Mouse (Mus musculus) lung, postnatal 0 days (tissue): ENCODE measurements around the gene Tfap2d. TPM values are rescaled to one million over a fixed set of nuclear protein-coding genes. Genes with fewer than 3 reads are reported as not detected.

Experiments
- ATAC-seq: fragments of 200-750 bp; cut with Nextera tagmentation; 2 replicates; pipeline ENCODE4 v1.8.0; 2017; ENCODE audit warnings: moderate library complexity
- DNase-seq: peaks from one replicate; pipeline ENCODE4 v3.0.0-alpha.2; 2016; ENCODE audit warnings: low spot score
- H3K27ac ChIP-seq: fragments of 300-500 bp; sonication (generic); 2 replicates; pipeline ENCODE4 v1.5.1; 2014; ENCODE audit warnings: antibody characterized with exemption, mild to moderate bottlenecking, low read length, mixed read lengths
- H3K27me3 ChIP-seq: fragments of 300-500 bp; sonication (generic); replicated peaks from 2 replicates; pipeline ENCODE4 v1.6.1; 2014; ENCODE audit warnings: low read length, mixed read lengths; ENCODE audit not compliant: insufficient read depth
- H3K36me3 ChIP-seq: fragments of 300-500 bp; sonication (generic); 2 replicates; pipeline ENCODE4 v1.6.1; 2014; ENCODE audit warnings: low read length, mixed read lengths; ENCODE audit not compliant: insufficient read depth
- H3K4me1 ChIP-seq: fragments of 300-500 bp; sonication (generic); 2 replicates; pipeline ENCODE4 v1.6.1; 2014; ENCODE audit warnings: antibody characterized with exemption, low read depth, low read length, mixed read lengths; ENCODE audit not compliant: insufficient read depth
- H3K4me2 ChIP-seq: fragments of 300-500 bp; sonication (generic); replicated peaks from 2 replicates; pipeline ENCODE4 v1.6.1; 2014; ENCODE audit warnings: low read depth, mild to moderate bottlenecking, low read length, moderate library complexity, mixed read lengths
- H3K4me3 ChIP-seq: fragments of 300-500 bp; sonication (generic); 2 replicates; pipeline ENCODE4 v1.5.1; 2014; ENCODE audit warnings: low read depth, low read length
- H3K9ac ChIP-seq: fragments of 300-500 bp; sonication (generic); replicated peaks from 2 replicates; pipeline ENCODE4 v1.6.1; 2014; ENCODE audit warnings: low read depth, mild to moderate bottlenecking
- H3K9me3 ChIP-seq: fragments of 300-500 bp; sonication (generic); 2 replicates; pipeline ENCODE4 v1.6.1; 2016; ENCODE audit warnings: low read length, mixed read lengths
- CTCF ChIP-seq: IDR thresholded peaks from 2 replicates; pipeline ENCODE4 v1.5.1; 2016; ENCODE audit warnings: antibody characterized with exemption, mild to moderate bottlenecking
- EP300 ChIP-seq: IDR thresholded peaks from 2 replicates; pipeline ENCODE4 v1.6.1; 2016; ENCODE audit warnings: antibody characterized with exemption, mild to moderate bottlenecking, control low read depth
- WGBS: fragments of 180-500 bp; shearing (Covaris S2); extraction: QIAGEN DNeasy Blood & Tissue Kit; methylation state at CpG from one replicate; pipeline ENCODE4 v1.1.7; 2014; 5-methylcytosine and 5-hydroxymethylcytosine counted together
- polyA plus RNA-seq: library from polyadenylated mRNA; unstranded; fragments of >200 nt; fragmentation: Nextera tagmentation; extraction: Ambion mirVana; gene quantifications from 2 replicates; pipeline ENCODE4 v1.2.1, GENCODE M21; 2015

Gene Tfap2d
- polyA plus RNA-seq: not detected in 2 replicates

DNA sequence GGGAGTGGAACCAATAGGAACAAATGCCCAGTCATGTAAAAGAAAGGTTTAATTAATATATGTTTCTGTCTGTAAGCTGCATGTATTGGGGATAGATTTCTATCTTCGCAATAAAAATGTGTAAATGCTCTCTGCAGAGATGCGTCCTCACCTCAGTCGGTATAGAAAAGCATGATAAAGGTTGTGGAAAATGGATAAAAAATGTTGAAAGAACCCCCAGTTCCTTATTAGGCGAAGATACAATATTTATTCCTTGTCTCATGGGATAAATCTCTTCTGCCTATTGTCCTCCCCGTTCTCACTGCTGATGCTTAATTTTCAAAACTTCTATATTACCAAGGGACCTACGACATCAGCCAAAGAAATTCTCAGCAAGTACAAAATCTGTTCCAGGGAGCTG, at the start of gene Tfap2d:
Gene Tfap2d (plus strand): TSS at position 392 of the 400 bp plus-strand sequence.
- DNase-seq (no peak), ATAC-seq (no peak)
- H3K9ac ChIP-seq: no peak within 1 kb of the TSS
- TF ChIP-seq EP300: no peak
- no peak for TF ChIP-seq CTCF
- no peak within 1 kb of the TSS for H3K4me2 ChIP-seq
- no peaks in the 10 kb centered on the region for H3K4me1 ChIP-seq
- no peak within 1 kb of the TSS for H3K27ac ChIP-seq
- 4% methylated on average over 6 of the region's 6 CpGs for WGBS
- H3K9me3 ChIP-seq: no peaks in the 10 kb centered on the region
- H3K4me3 ChIP-seq: no peak within 1 kb of the TSS
- H3K36me3 ChIP-seq: no peaks in the 10 kb centered on the region
- H3K27me3 ChIP-seq: no peaks in the 10 kb centered on the region; the same call in 1 of the 2 replicates

GRCm38 (mm10) chr1:19056300-19056699, 46.5 kb upstream of the Tfap2d start:
- DNase-seq (no peak), ATAC-seq (no peak)
- no peaks in the 10 kb centered on the region for H3K4me1 ChIP-seq
- no peaks in the 10 kb centered on the region for H3K27me3 ChIP-seq
- no peaks in the 10 kb centered on the region for H3K9me3 ChIP-seq
- H3K4me2 ChIP-seq: no peak overlapping the region
- no peak overlapping the region for H3K27ac ChIP-seq
- 8% methylated on average over 3 of the region's 3 CpGs for WGBS
- no peak overlapping the region for H3K9ac ChIP-seq
- H3K4me3 ChIP-seq: no peak overlapping the region
- TF ChIP-seq EP300 (no peak), CTCF (no peak)
- no peaks in the 10 kb centered on the region for H3K36me3 ChIP-seq

DNA sequence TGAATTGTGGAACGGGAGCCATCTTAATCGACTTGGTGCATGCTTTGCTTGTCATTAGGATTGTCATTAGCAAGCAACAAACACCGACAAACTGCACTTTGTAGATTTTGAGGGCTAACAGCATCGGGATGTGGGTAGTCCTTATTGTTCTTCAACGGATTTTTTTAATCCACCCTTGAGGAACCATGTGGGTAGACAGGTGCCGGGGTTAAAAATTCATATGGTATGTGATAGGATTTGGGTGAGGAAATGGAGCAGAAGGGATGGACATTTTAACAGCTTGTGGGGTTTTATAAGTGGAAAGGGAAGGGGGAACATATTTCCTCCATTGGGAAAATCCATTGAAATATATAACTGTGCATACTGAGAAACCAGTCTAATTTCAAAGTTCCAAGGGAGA, 46.0 kb upstream of the Tfap2d start:
- Histone ChIP-seq H3K4me3 (no peak overlapping the region), H3K9me3 (no peaks in the 10 kb centered on the region), H3K4me2 (no peak overlapping the region), H3K27ac (no peak overlapping the region), H3K4me1 (no peaks in the 10 kb centered on the region), H3K36me3 (no peaks in the 10 kb centered on the region), H3K9ac (no peak overlapping the region), H3K27me3 (no peaks in the 10 kb centered on the region)
- 74% methylated on average over 6 of the region's 6 CpGs for WGBS
- ATAC-seq (no peak), DNase-seq (no peak)
- no peak for TF ChIP-seq CTCF
- no peak for TF ChIP-seq EP300

GRCm38 (mm10) chr1:19088078-19088477, 14.7 kb upstream of the Tfap2d start:
- no peaks in the 10 kb centered on the region for H3K36me3 ChIP-seq
- no peak overlapping the region for H3K4me3 ChIP-seq
- no peak overlapping the region for H3K4me2 ChIP-seq
- no peak overlapping the region for H3K27ac ChIP-seq
- TF ChIP-seq CTCF: no peak
- TF ChIP-seq EP300: no peak
- 9% methylated on average over 8 of the region's 8 CpGs for WGBS
- no peaks in the 10 kb centered on the region for H3K9me3 ChIP-seq
- no peaks in the 10 kb centered on the region for H3K27me3 ChIP-seq
- no peak for ATAC-seq
- no peaks in the 10 kb centered on the region for H3K4me1 ChIP-seq
- no peak overlapping the region for H3K9ac ChIP-seq
- no peak for DNase-seq

DNA sequence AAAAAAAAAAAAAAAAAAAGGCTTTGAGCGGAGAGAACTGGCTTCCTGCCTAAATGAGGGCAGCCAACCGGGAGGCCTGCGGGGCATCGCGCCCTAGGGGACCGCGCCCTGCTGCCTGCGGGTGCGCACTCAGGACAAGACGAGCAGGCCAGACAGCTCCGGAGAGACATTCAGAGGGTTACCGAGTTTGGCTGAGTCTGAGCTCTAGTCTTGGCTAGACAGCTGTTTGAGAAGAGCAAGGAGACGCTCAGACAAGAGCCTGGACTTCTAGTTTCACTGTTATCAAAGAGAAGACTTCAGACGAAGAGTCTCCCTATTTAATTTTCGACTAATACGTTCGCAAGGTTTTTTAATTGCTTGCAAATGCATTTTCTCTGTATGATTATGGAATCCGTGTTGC, 5.9 kb upstream of the Tfap2d start:
- H3K36me3 ChIP-seq: no peaks in the 10 kb centered on the region
- no peak overlapping the region for H3K4me2 ChIP-seq
- no peak for TF ChIP-seq EP300
- ATAC-seq: no peak
- no peak overlapping the region for H3K9ac ChIP-seq
- DNase-seq: no peak
- no peak overlapping the region for H3K4me3 ChIP-seq
- H3K27me3 ChIP-seq: no peaks in the 10 kb centered on the region
- no peaks in the 10 kb centered on the region for H3K4me1 ChIP-seq
- 5% methylated on average over 18 of the region's 18 CpGs for WGBS
- no peaks in the 10 kb centered on the region for H3K9me3 ChIP-seq
- no peak overlapping the region for H3K27ac ChIP-seq

DNA sequence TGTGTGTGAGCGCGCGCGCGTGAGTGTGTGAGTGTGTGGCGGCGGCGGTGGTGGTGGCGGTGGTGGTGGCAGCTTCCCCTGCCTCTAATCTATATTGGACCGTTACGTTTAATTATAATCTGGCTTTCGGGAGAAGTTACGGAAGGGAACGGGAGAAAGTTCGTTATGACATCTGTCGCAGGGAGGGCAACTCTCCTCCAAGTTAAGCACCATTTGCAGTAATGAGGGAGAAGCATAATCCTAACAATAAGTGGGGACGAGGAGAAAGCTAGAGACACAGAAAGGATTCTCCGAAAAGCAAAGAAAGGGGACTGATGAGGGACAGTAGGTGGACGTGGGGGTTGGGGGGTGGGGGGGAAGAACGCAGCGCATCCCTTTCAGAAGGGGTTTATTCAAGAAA, 494 bp downstream of the Tfap2d start:
- no peak overlapping the region for H3K4me2 ChIP-seq
- ATAC-seq: no peak
- no peak for DNase-seq
- WGBS: 1% methylated on average over 21 of the region's 21 CpGs
- H3K4me1 ChIP-seq: no peaks in the 10 kb centered on the region
- TF ChIP-seq EP300 (no peak), CTCF (no peak)
- H3K27me3 ChIP-seq: no peaks in the 10 kb centered on the region; the same call in 1 of the 2 replicates
- no peak overlapping the region for H3K9ac ChIP-seq
- no peak overlapping the region for H3K4me3 ChIP-seq
- H3K27ac ChIP-seq: no peak overlapping the region
- H3K36me3 ChIP-seq: no peaks in the 10 kb centered on the region
- H3K9me3 ChIP-seq: no peaks in the 10 kb centered on the region

DNA sequence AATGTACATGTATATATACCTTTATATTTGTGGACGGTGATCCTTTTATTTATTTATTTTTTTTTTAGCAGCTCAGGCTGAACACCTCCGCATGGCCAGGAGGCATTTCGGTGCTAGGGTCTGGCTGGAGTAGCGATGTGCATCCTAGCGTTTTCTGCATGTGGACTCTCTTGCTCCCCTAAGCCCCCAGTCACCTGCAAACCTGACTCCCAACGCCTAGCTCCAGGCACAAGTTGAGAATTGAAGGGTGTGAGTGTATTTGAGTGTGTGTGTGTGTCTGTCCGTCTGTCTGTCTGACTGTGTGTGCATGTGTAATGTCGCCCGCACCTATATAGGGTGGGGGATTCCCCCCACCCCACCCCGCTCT, 937 bp downstream of the Tfap2d start:
- no peak overlapping the region for H3K27ac ChIP-seq
- no peak for DNase-seq
- no peak overlapping the region for H3K9ac ChIP-seq
- no peaks in the 10 kb centered on the region for H3K4me1 ChIP-seq
- H3K4me2 ChIP-seq: no peak overlapping the region
- no peaks in the 10 kb centered on the region; the same call in 1 of the 2 replicates for H3K27me3 ChIP-seq
- TF ChIP-seq EP300: no peak
- TF ChIP-seq CTCF: no peak
- H3K9me3 ChIP-seq: no peaks in the 10 kb centered on the region
- no peak for ATAC-seq
- WGBS: 3% methylated on average over 10 of the region's 10 CpGs
- no peak overlapping the region for H3K4me3 ChIP-seq
- no peaks in the 10 kb centered on the region for H3K36me3 ChIP-seq
